Comparison of ENCODE assay signal across 9 mouse cellular contexts in the genomic region with DNA sequence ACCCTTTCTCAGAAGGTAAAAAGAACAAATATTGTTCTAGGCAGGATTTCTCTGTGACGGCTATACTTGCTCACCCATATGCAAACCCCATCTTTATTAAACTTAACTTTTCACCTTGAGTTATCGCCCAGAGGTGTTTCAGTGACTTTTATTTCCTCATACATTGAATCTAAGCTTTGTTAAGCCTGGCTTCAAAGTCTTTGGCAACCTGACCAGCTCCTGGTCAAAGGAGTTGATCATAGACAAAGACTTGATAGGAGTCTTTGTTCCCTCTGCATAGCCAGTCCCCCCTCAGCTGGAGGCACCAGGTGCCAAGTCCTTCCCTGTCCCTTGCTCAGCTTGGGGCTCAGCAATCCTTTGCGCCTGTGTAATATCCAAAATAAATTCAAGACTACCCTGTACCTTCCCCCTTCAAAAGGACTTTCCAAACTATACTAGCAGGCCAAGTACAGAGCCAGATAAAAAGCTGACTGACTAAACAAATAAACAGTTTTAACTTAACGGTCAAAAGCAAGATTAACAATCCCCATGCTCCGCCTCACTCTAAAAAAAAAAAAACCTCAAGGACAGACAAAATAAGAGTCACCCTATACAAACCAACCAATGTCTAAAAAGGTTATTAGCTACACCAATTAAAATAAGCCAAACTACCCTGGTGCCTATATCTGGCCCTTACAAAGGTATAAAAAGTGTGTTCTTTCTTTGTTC. TPM values are rescaled to one million over a fixed set of nuclear protein-coding genes. Genes with fewer than 3 reads are reported as not detected.
"Had no signal": no experiment of that assay in that cellular context is flagged by ENCODE, and none has a peak within 500 bp of the region (broad histone marks: within the 10 kb centered on the region; RNA-seq: fewer than 3 reads in every experiment).

No protein-coding gene starts in this region.

RNA-seq across cellular contexts. Expression of a gene that starts 58.8 kb away (rescaled TPM):
- total RNA-seq: heart, adult 8-10 months; heart, postnatal 25 days had no signal
- polyA plus RNA-seq: heart, embryonic 10.5 days; heart, embryonic 12.5 days; heart, embryonic 14.5 days; heart, embryonic 16.5 days; inflammation-experienced regulatory T-cells, adult 6 months; kidney, embryonic 14.5 days; liver, embryonic 12.5 days had no signal
